Mouse (Mus musculus) embryo, embryonic 10 days (tissue): ENCODE data around the gene Gm10840.

Source experiments
- DNase-seq: peaks from one replicate; pipeline ENCODE4 v3.0.0-alpha.2; 2015; ENCODE audit warnings: low spot score

The Gm10840 gene

GRCm38 (mm10) chr11:106159921-106160840, 469 bp upstream of the Gm10840 start:
- DNase-seq: peak; percentile 87

GRCm38 (mm10) chr11:106162237-106162636, 1.6 kb downstream of the Gm10840 start:
- no peak for DNase-seq

- no peak for DNase-seq
Measured at GRCm38 (mm10) chr11:106163546-106163945, 2.9 kb downstream of the Gm10840 start.

- DNase-seq: no peak
Measured at GRCm38 (mm10) chr11:106164601-106165180, 4.0 kb downstream of the Gm10840 start.

GRCm38 (mm10) chr11:106167435-106167834, 6.8 kb downstream of the Gm10840 start:
- DNase-seq: no peak

GRCm38 (mm10) chr11:106170807-106171206, 10.2 kb downstream of the Gm10840 start:
- DNase-seq: peak; percentile 39

GRCm38 (mm10) chr11:106173228-106173627, 12.6 kb downstream of the Gm10840 start:
- DNase-seq: no peak

GRCm38 (mm10) chr11:106174372-106174771, 13.7 kb downstream of the Gm10840 start:
- DNase-seq: no peak

GRCm38 (mm10) chr11:106175081-106175480, 14.4 kb downstream of the Gm10840 start:
- no peak for DNase-seq

- no peak for DNase-seq
Measured at GRCm38 (mm10) chr11:106176372-106176771, 15.7 kb downstream of the Gm10840 start.

- DNase-seq: no peak
Measured at GRCm38 (mm10) chr11:106178036-106178782, 17.6 kb downstream of the Gm10840 start.

GRCm38 (mm10) chr11:106179711-106180448, 19.2 kb downstream of the Gm10840 start:
- DNase-seq: no peak

- DNase-seq: no peak
Measured at GRCm38 (mm10) chr11:106180449-106180801, 19.8 kb downstream of the Gm10840 start.

- no peak for DNase-seq
Measured at GRCm38 (mm10) chr11:106187326-106187725, 26.7 kb downstream of the Gm10840 start.

GRCm38 (mm10) chr11:106191716-106192115, 31.1 kb downstream of the Gm10840 start:
- DNase-seq: no peak

GRCm38 (mm10) chr11:106192241-106192640, 31.6 kb downstream of the Gm10840 start:
- DNase-seq: no peak

- no peak for DNase-seq
Measured at GRCm38 (mm10) chr11:106192657-106193370, 32.2 kb downstream of the Gm10840 start.

- DNase-seq: peak; percentile 97
Measured at GRCm38 (mm10) chr11:106193371-106194154, 32.9 kb downstream of the Gm10840 start.

GRCm38 (mm10) chr11:106194155-106194541, 33.5 kb downstream of the Gm10840 start:
- no peak for DNase-seq

GRCm38 (mm10) chr11:106194891-106195290, 34.2 kb downstream of the Gm10840 start:
- DNase-seq: no peak

- DNase-seq: no peak
Measured at GRCm38 (mm10) chr11:106195341-106195740, 34.7 kb downstream of the Gm10840 start.
